Mouse (Mus musculus): ENCODE data around the gene Mettl5.
"Not testable (repeated sequence)": the region's sequence is repeated elsewhere in the genome, so short reads cannot be mapped to it uniquely, and the experiment has no call there.

Mettl5 gene

DNA sequence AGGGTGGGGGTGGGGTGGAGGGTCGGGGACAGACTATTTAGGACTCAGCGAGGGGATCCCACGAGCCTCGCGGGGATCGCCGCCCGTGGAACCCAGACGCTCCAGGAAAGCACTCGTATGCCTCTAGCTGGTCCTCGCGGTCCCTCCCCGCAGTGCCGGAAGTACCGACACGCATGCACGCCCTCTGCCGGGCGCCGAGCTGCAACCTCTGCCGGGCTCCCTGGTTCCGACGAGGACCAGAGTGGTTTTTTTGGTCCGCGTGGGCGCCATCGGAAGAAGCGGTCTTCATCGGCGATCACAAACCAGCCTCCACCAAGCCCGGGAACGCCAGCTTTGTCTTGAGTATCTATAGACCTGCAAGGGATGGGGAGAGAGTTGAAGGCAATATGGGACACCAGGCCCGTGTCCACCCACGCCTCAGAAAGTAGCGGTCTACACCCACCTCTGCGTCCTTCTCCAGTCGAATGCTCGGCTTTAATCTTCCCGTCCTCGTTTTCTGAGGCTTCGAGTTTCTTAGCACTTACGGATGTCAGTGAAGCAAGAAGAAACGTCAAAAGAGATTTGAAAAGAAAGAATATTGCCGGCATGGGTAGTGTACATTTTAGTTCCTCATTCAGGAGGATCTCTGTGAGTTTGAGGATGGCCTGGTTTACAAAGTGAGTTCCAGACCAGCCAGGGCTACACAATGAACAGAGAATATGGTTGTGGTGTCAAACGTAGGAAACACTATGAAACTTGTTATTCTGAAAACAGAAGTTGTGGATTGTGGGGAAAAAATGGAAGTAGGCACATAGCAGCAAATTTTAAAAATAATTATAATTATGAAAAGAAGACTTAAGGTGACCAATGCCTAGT lies at the start of gene Mettl5:
Gene Mettl5 (minus strand): TSS at position 165 of the 855 bp plus-strand sequence.
- DNase-seq (ENCODE audit: low spot score) = peak; percentile 82

GRCm38 (mm10) chr2:69924943-69925342 lies 39.5 kb upstream of the Mettl5 start:
- DNase-seq (ENCODE audit: low spot score) = no peak

GRCm38 (mm10) chr2:69917301-69917700 lies 31.9 kb upstream of the Mettl5 start:
- DNase-seq (ENCODE audit: low spot score) = no peak

DNA sequence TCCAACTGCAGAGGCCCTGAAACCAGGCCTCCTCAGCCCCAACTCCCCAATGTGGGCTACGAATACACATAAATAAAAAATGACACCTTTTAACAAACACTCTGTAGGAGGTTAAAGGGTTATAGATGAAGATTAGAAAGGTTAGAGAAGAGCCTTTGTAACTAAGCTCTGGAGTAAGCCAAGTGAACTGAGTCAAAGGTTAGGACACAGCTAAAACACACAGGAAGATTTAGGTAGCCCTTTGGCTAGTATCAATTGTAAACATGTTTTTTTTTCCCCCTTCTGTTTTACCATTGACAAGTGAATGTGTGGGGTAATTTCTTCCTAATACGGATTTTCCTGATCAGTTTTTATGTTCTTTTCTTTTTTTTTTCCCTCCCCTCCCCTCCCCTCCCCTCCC lies 27.4 kb upstream of the Mettl5 start:
- no peak for DNase-seq (ENCODE audit: low spot score)

DNA sequence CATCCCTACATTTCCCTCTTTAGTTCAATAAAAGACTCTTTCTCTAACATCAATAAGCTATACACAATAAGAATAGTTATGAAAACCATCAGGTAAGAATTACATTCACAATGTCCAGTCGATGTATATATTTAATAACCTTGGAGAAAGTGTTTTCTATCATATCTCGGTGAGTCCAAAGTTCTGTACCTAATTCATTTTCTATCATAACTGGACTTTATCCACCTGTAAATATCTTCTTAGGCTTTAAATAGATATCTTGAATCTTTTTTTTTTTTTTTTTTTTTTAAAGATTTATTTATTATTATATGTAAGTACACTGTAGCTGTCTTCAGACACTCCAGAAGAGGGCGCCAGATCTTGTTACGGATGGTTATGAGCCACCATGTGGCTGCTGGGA lies 22.0 kb upstream of the Mettl5 start:
- not testable (repeated sequence) for DNase-seq (ENCODE audit: low spot score)

GRCm38 (mm10) chr2:69903541-69903940 lies 18.1 kb upstream of the Mettl5 start:
- DNase-seq (ENCODE audit: low spot score) = no peak

GRCm38 (mm10) chr2:69897618-69898575 lies 12.5 kb upstream of the Mettl5 start:
- DNase-seq (ENCODE audit: low spot score) = peak; percentile 30

DNA sequence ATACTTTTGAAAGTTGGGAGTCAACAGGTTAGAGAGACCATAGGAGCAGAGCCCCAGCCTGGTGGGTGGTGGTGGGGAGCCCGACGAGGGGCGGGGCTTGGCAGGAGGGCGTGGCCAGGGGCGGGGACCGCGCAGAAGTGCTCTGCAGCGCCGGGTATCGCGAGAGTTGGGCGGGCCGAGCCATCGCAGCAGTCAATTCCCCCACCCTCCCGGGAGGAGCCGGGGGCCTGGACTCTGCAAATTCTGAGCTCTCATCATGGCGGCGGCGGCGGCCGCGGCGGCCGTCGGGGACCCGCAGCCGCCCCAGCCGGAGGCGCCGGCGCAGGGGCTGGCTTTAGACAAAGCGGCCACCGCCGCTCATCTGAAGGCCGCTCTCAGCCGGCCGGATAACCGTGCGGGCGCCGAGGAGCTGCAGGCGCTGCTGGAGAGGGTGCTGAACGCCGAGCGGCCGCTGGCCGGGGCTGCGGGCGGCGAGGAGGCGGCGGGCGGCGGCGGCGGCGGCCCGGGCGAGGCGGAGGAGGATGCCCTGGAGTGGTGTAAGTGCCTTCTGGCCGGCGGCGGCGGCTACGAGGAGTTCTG lies 11.7 kb upstream of the Mettl5 start, which contains the start of gene Ubr3:
Gene Ubr3 (plus strand): TSS at position 208 of the 579 bp plus-strand sequence.
- peak; percentile 93 for DNase-seq (ENCODE audit: low spot score)

- DNase-seq (ENCODE audit: low spot score) = no peak
Observed at GRCm38 (mm10) chr2:69896224-69896581, 10.8 kb upstream of the Mettl5 start.

GRCm38 (mm10) chr2:69895502-69896223 lies 10.2 kb upstream of the Mettl5 start:
- no peak for DNase-seq (ENCODE audit: low spot score)

GRCm38 (mm10) chr2:69893891-69894290 lies 8.5 kb upstream of the Mettl5 start:
- no peak for DNase-seq (ENCODE audit: low spot score)

- no peak for DNase-seq (ENCODE audit: low spot score)
Observed at GRCm38 (mm10) chr2:69893145-69893544, 7.7 kb upstream of the Mettl5 start.

DNA sequence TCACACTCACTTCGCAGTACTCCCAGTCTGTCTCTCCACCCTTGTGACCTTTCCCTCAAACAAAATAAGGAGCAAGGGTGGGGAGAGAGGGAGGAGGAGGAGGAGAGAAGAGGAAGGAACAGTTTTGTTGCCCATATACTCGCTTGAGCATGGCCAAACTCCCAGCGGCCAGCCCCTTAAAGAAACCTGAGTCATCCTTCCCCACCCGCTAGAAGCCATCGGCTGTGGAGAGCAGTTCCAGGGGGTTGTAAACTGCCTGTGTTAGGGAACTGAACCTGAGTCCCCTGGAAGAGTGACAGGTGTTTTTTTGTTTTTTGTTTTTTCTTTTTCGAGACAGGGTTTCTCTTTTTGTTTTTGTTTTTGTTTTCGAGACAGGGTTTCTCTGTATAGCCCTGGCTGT lies 5.4 kb upstream of the Mettl5 start:
- no peak for DNase-seq (ENCODE audit: low spot score)

DNA sequence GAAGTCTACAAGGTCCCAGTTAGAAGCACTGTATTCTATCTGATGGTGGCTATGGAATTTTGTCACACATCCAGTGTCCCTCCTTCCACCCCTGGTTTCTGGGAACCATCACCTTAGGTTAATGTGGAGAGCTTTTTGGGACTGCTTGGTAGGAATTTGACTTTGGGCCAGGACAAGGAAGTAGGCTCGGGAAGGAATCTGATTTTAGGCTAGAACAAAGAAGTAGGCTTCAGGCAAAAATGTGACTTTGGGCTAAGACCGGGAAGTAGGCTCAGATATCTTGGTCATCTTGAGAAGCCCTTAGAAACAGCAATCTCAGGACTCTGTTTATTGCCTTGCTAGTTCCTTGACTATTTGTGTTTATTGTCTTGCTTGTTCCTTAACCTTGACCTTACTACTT lies 3.5 kb upstream of the Mettl5 start:
- no peak for DNase-seq (ENCODE audit: low spot score)

DNA sequence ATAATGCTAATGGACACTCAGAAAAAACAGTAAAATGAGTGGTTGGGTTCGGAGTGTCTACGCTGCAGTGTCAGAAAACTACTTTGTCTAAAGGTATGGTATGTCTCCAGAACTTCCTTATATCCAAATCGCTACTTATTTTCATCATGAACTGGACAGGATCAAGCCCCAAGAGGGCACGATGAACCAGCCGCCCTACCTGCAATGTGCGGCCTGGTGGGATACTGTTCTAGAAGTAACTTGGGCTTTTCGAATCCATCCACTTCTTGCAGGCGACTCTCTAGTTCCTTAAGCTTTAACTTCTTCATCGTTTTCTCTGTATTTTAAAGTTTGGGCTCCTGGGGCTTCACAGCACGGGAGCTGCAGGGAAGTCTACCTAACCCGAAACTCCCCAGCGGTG lies 365 bp downstream of the Mettl5 start:
- DNase-seq (ENCODE audit: low spot score) = no peak

- no peak for DNase-seq (ENCODE audit: low spot score)
Observed at GRCm38 (mm10) chr2:69884581-69884980, 834 bp downstream of the Mettl5 start.

DNA sequence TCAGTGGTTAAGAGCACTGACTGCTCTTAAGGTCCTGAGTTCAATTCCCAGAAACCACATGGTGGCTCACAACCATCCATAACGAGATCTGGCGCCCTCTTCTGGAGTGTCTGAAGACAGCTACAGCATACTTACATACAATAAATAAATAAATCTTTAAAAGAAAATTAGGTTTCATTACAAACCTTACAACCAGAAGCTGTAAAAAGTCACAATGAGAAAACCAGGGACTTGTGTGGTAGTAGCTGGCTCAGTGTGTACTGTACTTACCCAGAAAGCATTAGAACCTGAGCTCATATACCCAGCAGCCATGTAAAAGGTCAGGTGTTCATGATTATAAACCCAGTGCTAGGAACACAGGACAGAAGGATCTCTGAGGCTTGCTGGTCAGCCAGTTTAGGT lies 1.4 kb downstream of the Mettl5 start:
- DNase-seq (ENCODE audit: low spot score) = no peak

DNA sequence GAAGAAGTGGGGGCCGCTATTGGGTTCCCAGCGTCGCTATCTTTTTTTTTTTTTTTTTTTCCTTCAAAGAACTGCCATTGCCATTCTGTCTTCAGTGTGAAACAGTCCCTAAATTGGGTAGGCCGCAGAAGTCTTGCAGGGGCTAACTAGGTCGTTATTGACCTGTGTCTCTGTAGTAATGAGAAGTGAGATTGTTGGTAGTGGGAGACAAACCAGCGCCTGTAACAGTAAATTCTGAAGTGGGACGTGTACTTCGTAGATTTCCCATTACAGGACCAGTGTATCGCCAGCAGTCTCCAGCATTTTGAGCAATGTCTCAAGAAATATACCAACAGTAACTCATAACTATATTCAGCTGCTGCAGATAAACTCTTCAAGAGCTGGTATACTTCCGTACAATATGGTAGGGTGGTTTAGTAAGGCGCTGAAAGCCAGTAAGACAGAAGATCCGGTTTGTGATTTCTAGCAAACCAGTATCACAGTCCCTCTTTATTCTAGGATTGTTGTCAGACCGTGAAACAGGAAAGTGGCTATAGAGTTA lies 23.2 kb downstream of the Mettl5 start:
- no peak for DNase-seq (ENCODE audit: low spot score)

- peak; percentile 88 for DNase-seq (ENCODE audit: low spot score)
Observed at GRCm38 (mm10) chr2:69861485-69862091, 23.8 kb downstream of the Mettl5 start, which contains the start of gene Ssb. Ssb (plus strand) TSS chr2:69861562.

GRCm38 (mm10) chr2:69860972-69861452 lies 24.4 kb downstream of the Mettl5 start:
- DNase-seq (ENCODE audit: low spot score) = no peak

- DNase-seq (ENCODE audit: low spot score) = no peak
Observed at GRCm38 (mm10) chr2:69857882-69858281, 27.5 kb downstream of the Mettl5 start.
